Mouse (Mus musculus) kidney, adult 18-20 months (tissue): Measurements from ENCODE around the gene Ankrd44.
"Not testable (repeated sequence)": the region's sequence is repeated elsewhere in the genome, so short reads cannot be mapped to it uniquely, and the experiment has no call there.

Source experiments
- DNase-seq: peaks from one replicate; pipeline ENCODE4 v3.0.0; 2021

Ankrd44 gene

GRCm38 (mm10) chr1:54925971-54926771 lies at the start of gene Ankrd44:
Gene Ankrd44 (minus strand): TSS chr1:54926387.
- peak; percentile 89 for DNase-seq

- no peak for DNase-seq
These were observed 45.7 kb upstream of the Ankrd44 start for GRCm38 (mm10) chr1:54971687-54972404.

DNA sequence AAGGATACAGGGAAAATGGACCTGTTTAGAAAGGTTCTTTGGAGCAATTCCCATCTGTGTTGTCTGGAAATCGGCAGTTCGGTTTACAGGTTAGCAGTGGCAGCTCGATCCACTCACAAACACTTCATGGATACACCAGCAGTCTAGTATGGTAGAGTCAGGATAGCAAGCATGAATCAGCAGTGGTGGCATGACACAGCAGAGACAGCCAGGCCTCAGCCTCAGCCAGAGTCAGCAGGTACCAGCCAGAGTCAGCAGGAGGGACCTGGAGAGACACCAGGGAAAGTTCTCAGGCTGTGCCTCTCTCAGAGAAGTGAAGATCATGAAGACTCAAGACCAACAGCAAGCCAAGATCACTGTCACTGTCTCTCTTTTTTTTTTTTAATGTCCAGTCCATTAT lies 40.7 kb upstream of the Ankrd44 start:
- DNase-seq: no peak

DNA sequence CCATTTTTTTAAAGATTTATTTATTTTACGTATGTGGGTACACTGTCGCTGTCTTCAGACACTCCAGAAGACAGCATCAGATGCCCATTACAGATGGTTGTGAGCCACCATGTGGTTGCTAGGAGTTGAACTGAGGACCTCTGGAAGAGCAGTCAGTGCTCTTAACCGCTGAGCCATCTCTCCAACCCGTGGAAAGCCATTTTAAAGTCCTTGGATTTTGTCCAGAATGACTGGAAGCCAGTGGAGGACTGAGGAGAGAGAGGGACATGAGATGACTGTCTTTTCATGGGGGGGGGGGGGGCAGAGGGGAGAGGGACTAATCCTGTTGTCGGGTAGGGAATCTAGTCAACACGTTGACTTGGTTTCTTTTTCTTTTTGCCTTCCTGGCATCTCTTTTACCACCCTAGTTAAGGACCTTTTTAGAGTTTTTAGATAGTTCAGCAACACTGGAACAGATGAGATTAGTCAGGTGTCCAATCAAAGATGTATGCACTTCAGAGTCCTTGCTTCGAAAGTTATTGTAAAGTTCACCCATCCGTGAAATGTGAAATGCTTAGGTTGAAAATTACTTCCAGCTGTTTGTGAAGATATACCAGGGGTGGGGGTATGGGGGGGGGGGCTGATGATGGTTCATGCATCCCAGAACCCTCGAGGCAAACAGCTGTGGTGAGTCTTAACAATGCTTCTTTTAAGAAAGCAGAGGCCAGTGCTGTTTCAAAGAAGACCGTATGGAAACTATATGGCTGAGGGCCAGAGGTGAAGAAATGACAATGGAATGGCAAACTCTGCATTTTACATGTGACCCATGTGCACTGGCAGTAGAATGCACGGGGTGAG lies 39.2 kb upstream of the Ankrd44 start:
- no peak for DNase-seq

- no peak for DNase-seq
These were observed 35.5 kb upstream of the Ankrd44 start for GRCm38 (mm10) chr1:54961724-54962123.

- no peak for DNase-seq
These were observed 34.5 kb upstream of the Ankrd44 start for GRCm38 (mm10) chr1:54960613-54961165.

GRCm38 (mm10) chr1:54958525-54958924 lies 32.3 kb upstream of the Ankrd44 start:
- DNase-seq: no peak

DNA sequence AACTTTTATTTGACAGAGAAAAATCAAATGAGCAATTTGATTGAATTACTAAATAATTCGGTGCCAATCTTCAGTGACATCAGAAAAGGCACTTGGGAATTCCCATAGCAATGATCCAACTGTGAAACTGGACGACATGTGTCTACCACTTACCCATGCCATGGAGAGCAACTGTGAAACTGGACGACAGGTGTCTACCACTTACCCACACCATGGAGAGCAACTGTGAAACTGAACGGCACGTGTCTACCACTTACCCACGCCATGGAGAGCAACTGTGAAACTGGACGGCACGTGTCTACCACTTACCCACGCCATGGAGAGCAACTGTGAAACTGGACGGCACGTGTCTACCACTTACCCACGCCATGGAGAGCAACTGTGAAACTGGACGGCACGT lies 30.8 kb upstream of the Ankrd44 start:
- not testable (repeated sequence) for DNase-seq

- DNase-seq: no peak
These were observed 28.7 kb upstream of the Ankrd44 start for GRCm38 (mm10) chr1:54954856-54955255.

- no peak for DNase-seq
These were observed 18.5 kb upstream of the Ankrd44 start for GRCm38 (mm10) chr1:54944648-54945047.

- no peak for DNase-seq
These were observed 9.3 kb upstream of the Ankrd44 start for GRCm38 (mm10) chr1:54935466-54935865.

DNA sequence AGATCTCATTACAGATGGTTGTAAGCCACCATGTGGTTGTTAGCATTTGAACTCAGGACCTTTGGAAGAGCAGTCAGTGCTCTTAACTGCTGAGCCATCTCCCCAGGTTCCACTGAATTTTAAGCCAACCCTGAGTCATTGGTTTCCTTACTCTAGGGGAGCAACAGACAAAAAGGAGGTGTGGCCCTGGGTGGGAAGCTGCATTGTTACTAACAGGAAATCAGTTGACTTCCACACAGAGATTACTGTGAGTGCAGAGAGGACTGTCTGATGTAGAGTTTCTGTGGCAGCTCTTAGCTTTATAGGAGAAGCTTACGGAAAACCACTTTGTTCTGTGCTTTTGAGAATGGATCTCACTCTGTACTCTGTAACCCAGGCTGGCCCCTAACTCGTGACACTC lies 8.7 kb upstream of the Ankrd44 start:
- DNase-seq: no peak

GRCm38 (mm10) chr1:54933646-54934045 lies 7.5 kb upstream of the Ankrd44 start:
- DNase-seq: no peak

GRCm38 (mm10) chr1:54932456-54933115 lies 6.4 kb upstream of the Ankrd44 start:
- DNase-seq: no peak

- no peak for DNase-seq
These were observed 5.0 kb upstream of the Ankrd44 start for GRCm38 (mm10) chr1:54931231-54931630.

DNA sequence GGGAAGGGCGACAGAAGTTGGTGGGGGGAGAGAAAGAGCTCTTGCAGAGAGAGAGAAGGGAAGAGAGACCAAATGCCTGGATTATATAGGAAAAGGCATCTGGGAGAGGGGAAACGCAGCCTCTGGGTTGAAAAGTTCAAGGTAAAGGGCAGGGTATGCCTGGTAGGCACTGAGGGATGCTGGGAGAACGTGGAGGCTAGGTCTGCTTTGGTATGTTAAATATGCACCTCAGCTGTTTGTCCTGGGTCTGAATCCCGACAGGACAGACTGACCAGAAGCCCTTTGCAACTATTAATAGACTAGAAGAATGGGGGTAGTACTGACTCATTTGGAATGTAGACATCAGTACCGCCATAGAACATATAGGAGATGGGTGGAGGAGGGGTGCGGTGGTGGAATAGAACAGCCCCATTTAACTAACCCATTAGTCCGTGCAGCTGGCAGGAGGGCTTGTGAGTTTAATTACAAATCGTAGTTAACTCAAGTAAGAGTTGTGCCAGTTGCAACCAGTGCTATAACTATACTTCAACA lies 4.5 kb upstream of the Ankrd44 start:
- no peak for DNase-seq

DNA sequence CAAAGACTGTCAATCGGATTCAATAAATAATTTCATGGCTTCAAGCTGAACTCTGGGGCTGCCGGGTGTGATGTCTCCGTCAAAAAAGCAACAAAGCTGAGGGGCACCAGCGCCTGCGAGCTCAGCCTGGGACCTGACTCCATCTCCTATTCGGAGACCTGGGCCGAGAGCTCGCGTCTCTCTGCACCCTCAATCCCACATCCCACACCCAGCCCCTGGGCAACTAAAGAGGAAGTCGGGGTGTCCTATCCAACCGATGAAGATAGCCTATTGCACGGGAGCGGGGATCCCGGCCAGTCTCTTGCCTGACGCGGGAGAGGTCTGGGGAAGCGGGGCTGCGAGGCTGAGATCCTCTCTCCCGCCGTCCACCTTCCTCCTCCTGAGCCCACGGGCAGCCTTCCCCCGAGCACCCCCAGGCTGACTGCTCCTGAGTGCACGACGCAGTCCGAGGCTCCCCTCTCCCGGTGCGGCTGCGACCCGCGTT lies 694 bp downstream of the Ankrd44 start:
- peak; percentile 49 for DNase-seq

GRCm38 (mm10) chr1:54924760-54925159 lies 1.4 kb downstream of the Ankrd44 start:
- no peak for DNase-seq

GRCm38 (mm10) chr1:54924309-54924685 lies 1.9 kb downstream of the Ankrd44 start:
- no peak for DNase-seq

DNA sequence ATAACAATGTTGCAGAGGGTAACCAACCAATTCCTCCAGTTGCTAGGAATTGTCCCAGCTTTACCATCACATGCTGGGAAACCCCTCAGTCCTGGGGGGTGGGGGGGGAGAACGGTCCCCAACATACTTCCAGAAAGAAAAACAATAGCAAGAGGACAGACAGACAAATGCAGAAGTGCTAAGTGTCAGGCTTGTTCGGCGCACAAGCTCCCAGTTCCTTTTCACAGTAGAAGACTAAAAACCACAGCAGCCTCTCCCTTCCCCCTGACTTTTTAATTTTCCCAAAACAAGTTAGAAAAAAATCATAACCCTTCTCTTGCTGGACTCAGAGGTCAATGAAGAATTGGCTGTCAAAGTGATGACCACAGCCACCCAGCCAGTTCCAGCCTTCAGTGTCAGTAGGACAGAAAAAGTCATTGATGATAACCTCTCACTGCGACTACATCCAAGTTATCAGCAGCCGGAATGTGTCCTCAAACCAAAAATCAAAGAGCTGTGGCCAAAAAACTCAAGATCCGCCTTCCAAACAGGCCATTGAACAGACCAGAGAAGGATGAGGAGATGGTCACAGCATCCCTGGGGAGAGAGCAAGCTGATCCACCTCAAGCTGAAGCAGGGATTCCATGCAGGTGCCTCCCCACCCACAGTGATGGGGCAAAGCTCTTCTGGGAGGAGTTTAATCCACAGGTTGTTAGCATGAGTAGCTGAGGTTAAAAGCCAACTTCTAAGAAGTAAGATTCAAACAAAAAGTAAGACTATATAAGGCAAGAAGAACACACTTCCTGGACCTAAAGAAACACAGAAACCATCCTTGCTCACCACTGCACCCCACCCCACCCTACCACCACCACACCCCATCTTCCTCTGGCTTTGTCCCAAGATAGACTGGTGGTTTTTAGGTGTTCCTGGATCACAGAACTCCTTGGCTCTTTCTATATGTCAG lies 2.5 kb downstream of the Ankrd44 start:
- no peak for DNase-seq

- DNase-seq: no peak
These were observed 3.5 kb downstream of the Ankrd44 start for GRCm38 (mm10) chr1:54922707-54923106.
